Mouse (Mus musculus): ENCODE measurements around the gene Atp6v0d1. TPM values are rescaled to one million over a fixed set of nuclear protein-coding genes. Genes with fewer than 3 reads are reported as not detected.

Atp6v0d1 gene
- polyA plus RNA-seq, 1 experiment from 2014 or later: 73.2 TPM

DNA sequence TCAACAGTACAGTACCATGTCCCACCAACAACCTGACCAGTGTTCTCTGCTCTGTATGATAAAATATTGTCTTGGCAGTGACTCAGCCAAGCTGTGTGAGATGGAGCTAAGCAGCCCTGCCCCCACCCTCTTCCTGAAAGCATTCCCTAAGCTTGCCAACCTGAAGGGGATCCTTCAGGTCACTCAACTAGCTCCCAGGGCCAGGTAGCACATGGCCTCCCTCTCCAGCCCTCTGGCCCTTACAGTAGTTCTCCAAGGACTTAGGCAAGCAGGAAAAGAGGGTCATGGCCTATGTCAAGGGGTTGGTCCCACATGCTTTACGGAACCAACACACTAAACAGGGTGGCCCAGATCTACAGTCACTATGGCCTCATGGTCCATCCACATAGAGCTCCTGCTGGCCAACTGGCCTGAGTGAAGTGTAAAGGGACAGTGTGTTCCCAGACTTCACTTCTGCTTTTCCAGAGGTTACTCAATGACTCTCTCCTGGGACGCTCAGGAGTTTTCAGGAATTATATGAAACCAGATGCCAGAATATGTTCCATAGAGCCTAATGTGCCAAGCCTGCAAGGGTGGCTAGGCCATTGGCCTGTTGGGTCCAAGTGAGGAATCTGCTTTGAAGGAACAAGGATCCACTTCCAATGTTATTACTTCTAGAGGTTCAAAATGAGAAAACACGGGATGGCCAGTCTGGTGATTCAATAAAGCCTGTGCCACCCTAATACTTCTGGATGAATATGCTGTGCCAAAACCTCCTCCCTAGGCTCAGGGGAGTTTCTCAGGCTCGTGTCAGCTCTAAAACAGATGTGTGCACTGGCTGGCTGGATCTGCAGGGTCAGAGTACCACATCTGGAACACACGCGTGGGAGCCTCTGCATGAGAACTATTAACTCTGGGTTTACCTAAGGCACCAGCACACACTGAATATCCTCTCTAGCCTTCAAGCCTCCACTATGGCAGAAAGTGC is 19.2 kb downstream of the Atp6v0d1 start:
- H3K4me3 ChIP-seq (replicated peaks): no peak overlapping the region
- peaks cover 11% of the 10 kb centered on the region; the same call in 1 of the 2 replicates for H3K4me1 ChIP-seq
- ATAC-seq (ENCODE audit: insufficient read depth, low FRiP score, low read depth): no peak
- H3K27me3 ChIP-seq (replicated peaks): no peaks in the 10 kb centered on the region
- no peaks in the 10 kb centered on the region for H3K36me3 ChIP-seq
- H3K9me3 ChIP-seq: no peaks in the 10 kb centered on the region
- no peak overlapping the region for H3K9ac ChIP-seq
- H3K4me2 ChIP-seq: no peak overlapping the region
- no peak overlapping the region for H3K27ac ChIP-seq
- WGBS: 71% methylated on average over 6 of the region's 6 CpGs

DNA sequence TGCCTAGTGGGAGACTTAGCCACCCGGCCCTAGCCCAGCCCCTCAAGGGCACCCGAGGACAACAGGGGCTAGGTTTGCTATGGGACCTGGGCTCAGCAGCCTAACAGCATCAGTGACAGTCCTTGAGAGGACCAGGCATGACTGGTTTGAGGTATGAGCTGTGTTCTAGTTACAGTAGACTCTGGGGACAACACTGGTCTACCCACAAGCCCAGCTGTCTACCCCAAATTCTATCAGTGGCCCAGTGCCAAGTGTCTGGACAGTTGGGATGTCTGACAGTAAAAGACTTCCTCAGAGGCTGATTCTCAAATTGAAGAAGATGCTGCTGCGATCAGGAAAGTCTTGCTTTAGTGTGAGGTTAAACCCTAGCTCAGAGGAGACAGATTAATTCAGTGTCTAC is 20.6 kb downstream of the Atp6v0d1 start:
- Histone ChIP-seq H3K27ac (peak overlapping the region; percentile 54; the same call in 1 of the 2 replicates), H3K4me1 (peaks cover 11% of the 10 kb centered on the region; the same call in 1 of the 2 replicates), H3K36me3 (no peaks in the 10 kb centered on the region), H3K9me3 (no peaks in the 10 kb centered on the region), H3K9ac (no peak overlapping the region), H3K4me2 (no peak overlapping the region), H3K27me3 (replicated peaks) (no peaks in the 10 kb centered on the region), H3K4me3 (replicated peaks) (no peak overlapping the region)
- WGBS: 71% methylated on average over 3 of the region's 3 CpGs
- no peak for ATAC-seq (ENCODE audit: insufficient read depth, low FRiP score, low read depth)

DNA sequence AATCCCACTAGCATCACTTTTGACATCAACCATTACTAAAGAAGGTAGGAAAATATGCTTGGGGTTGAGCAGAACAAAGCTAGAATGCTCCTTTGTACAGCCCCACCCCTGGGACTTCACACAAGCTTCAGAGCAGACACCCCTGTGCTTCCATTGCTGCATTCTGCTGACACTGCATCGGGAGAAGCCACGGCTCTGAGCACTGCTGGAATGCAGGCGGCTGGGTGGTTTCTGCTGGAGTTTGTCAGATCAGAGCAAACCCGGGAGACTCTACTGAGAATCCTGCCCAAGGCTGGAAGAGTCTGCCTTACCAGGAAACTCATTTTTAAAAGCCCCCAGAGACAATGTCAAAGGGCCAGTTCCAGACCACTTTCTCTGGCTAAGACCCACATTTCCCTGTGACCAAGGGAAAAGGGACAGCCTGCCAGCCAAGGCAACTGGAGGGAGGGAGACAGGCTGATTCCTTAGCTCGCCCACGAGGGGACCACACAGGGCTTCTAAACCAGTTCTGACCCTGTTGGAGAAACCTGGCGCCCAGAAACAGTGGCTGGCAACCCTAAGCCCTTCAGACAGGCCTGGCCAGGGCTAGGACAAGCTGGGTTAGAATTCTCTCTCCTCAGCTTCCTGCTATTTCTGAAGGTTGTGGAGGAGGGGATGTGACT is 21.2 kb downstream of the Atp6v0d1 start:
- WGBS: 44% methylated on average over 7 of the region's 7 CpGs
- peak overlapping the region; percentile 54; the same call in 1 of the 2 replicates for H3K27ac ChIP-seq
- peaks cover 11% of the 10 kb centered on the region; the same call in 1 of the 2 replicates for H3K4me1 ChIP-seq
- 0 out of 2 replicates have a peak, but pooled peaks have one; percentile 21 for ATAC-seq (ENCODE audit: insufficient read depth, low FRiP score, low read depth)
- no peaks in the 10 kb centered on the region for H3K27me3 ChIP-seq (replicated peaks)
- H3K36me3 ChIP-seq: no peaks in the 10 kb centered on the region
- no peak overlapping the region for H3K4me3 ChIP-seq (replicated peaks)
- H3K9ac ChIP-seq: no peak overlapping the region
- H3K9me3 ChIP-seq: no peaks in the 10 kb centered on the region
- no peak overlapping the region for H3K4me2 ChIP-seq

DNA sequence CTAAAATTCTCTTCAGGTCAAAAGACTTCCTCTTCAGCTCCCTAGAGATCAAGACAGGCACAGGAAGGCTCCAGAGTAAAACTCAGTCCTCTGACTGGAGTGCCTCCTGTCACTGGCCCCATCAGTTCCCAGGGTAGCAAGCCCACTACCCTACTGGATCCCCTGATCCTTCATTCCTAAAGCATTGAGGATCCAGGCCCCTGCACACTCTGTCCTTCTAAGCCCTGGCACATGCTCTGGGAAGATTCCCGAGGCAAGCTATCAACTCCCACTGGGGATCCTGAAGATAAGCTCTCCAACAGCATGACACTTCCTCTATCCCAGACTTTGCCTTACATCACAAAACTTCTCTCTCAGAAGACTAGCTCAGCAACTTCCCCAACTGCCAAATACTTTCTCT is 22.1 kb downstream of the Atp6v0d1 start:
- H3K27me3 ChIP-seq (replicated peaks): no peaks in the 10 kb centered on the region
- H3K36me3 ChIP-seq: no peaks in the 10 kb centered on the region
- peak overlapping the region; percentile 5; the same call in 1 of the 2 replicates for H3K27ac ChIP-seq
- no peaks in the 10 kb centered on the region for H3K9me3 ChIP-seq
- no peak overlapping the region for H3K9ac ChIP-seq
- 16% methylated on average over 1 of the region's 1 CpGs for WGBS
- H3K4me3 ChIP-seq (replicated peaks): no peak overlapping the region
- no peak for ATAC-seq (ENCODE audit: insufficient read depth, low FRiP score, low read depth)
- peaks cover 11% of the 10 kb centered on the region; the same call in 1 of the 2 replicates for H3K4me1 ChIP-seq
- no peak overlapping the region for H3K4me2 ChIP-seq

DNA sequence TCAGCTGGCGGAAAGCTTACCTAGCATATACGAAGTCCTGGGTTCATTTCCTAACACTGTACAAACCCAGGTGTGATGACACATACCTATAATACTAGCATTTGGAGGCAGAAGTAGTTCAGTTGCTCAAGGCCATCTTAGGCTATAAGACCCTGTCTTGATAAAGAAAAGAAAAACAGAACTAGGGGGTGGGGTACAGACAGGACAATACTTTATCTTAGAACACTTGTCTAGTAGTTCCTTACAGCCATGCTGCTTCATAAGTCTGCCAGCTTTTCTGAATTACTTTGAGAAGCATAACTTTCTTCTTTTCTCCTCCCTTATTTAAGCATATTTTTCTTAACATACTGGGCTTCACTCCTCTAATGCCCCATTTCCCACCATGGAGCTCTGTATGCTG is 23.0 kb downstream of the Atp6v0d1 start:
- no peak overlapping the region for H3K27ac ChIP-seq
- H3K4me3 ChIP-seq (replicated peaks): no peak overlapping the region
- H3K27me3 ChIP-seq (replicated peaks): no peaks in the 10 kb centered on the region
- peaks cover 11% of the 10 kb centered on the region; the same call in 1 of the 2 replicates for H3K4me1 ChIP-seq
- 86% methylated on average over 2 of the region's 2 CpGs for WGBS
- H3K36me3 ChIP-seq: no peaks in the 10 kb centered on the region
- no peak for ATAC-seq (ENCODE audit: insufficient read depth, low FRiP score, low read depth)
- H3K9ac ChIP-seq: no peak overlapping the region
- no peaks in the 10 kb centered on the region for H3K9me3 ChIP-seq
- no peak overlapping the region for H3K4me2 ChIP-seq

DNA sequence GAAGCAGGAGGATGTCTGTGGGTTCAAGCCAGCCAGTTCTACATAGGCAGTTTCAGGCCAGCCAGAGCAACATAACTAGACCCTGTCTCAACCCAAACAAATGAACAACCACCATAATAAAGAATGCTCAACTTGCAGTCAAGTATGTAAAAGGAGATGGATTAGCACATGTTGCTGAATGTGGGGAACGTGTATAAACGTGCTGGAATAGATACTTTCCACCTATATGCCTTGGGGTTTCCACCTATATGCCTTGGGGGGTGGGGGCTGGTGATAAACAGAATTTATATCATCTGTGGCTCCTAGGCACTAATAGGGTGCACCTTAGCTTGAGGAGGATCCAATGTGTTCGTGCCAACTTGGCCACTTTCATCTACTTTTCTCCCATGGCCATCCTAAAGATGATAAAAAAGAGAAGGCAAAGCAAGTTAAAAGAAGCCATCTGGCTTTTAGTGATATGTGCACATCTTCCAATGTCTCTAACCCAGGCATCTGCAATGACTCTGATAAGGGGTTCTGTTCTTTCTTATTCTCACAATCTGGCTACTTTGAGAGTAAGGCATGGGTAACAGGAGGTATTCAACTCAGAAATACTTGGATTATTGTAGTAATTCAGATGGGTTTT is 23.7 kb downstream of the Atp6v0d1 start:
- peaks cover 11% of the 10 kb centered on the region; the same call in 1 of the 2 replicates for H3K4me1 ChIP-seq
- WGBS: 82% methylated on average over 3 of the region's 3 CpGs
- ATAC-seq (ENCODE audit: insufficient read depth, low FRiP score, low read depth): peak; percentile 59; the same call in 1 of the 2 replicates
- no peak overlapping the region for H3K9ac ChIP-seq
- H3K36me3 ChIP-seq: peaks cover 4% of the 10 kb centered on the region; the same call in 1 of the 2 replicates
- no peaks in the 10 kb centered on the region for H3K9me3 ChIP-seq
- no peak overlapping the region for H3K4me3 ChIP-seq (replicated peaks)
- H3K4me2 ChIP-seq: no peak overlapping the region
- H3K27me3 ChIP-seq (replicated peaks): no peaks in the 10 kb centered on the region
- no peak overlapping the region for H3K27ac ChIP-seq

DNA sequence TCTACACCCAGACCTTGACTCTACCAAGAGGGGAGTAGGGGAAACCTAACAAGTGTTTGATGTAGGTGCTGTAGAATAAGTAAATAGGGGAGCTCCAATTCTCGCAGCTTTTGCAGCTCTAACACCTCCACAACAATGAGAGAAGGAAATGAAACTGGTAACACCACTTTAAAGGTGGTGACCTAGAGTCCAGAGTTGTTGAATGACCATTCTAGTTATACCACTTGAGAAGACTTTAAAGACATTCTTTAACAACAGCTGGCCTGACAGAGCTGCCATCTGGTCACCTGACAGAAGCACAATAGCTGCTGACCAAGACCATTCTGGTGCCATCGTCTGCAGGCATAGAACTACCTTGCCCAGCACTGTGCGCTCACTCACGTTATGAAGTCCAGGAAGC is 26.9 kb downstream of the Atp6v0d1 start:
- Histone ChIP-seq H3K4me2 (no peak overlapping the region), H3K9me3 (no peaks in the 10 kb centered on the region), H3K9ac (no peak overlapping the region), H3K36me3 (peaks cover 6% of the 10 kb centered on the region; the same call in 1 of the 2 replicates), H3K4me3 (replicated peaks) (no peak overlapping the region), H3K27me3 (replicated peaks) (no peaks in the 10 kb centered on the region), H3K4me1 (peaks cover 9% of the 10 kb centered on the region; the same call in 1 of the 2 replicates), H3K27ac (no peak overlapping the region)
- no peak for ATAC-seq (ENCODE audit: insufficient read depth, low FRiP score, low read depth)
- 85% methylated on average over 4 of the region's 4 CpGs for WGBS

DNA sequence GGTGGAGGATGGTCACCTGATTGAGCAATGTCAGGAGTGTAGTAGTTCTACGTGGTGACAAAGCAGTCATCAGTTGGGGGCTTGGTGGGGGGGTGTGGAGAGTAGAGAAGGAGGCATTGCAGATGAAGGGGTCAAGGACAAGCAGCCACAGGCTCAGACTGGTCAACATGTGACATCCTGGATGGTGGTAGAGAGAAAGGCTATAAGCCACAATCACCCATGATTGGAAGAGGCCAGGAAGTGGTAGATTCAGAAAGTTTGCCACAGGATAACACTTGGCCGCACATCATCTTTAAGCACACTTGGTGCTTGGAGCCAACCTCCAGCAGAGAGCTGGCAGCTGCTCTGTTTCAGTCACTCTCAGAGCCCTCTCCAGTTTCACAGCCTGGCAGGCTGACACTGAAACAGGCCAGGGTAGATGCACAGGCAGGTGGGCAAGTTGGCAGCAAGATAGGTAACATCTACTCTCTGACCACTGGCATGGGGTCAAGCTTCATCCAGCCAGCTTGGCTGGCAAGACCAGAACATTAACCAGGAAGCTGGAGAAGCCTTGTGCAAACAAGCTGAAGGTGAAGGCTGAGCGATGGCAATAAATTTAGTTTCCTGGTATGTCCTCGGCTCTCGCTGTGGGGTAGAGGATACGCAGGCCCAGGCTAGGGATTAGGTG is 28.7 kb downstream of the Atp6v0d1 start:
- H3K4me2 ChIP-seq: no peak overlapping the region
- no peak overlapping the region for H3K4me3 ChIP-seq (replicated peaks)
- no peak overlapping the region for H3K27ac ChIP-seq
- no peaks in the 10 kb centered on the region for H3K27me3 ChIP-seq (replicated peaks)
- H3K9ac ChIP-seq: no peak overlapping the region
- 83% methylated on average over 6 of the region's 6 CpGs for WGBS
- no peaks in the 10 kb centered on the region for H3K9me3 ChIP-seq
- H3K4me1 ChIP-seq: peaks cover 20% of the 10 kb centered on the region; the same call in 1 of the 2 replicates
- H3K36me3 ChIP-seq: peaks cover 6% of the 10 kb centered on the region; the same call in 1 of the 2 replicates
- no peak for ATAC-seq (ENCODE audit: insufficient read depth, low FRiP score, low read depth)

DNA sequence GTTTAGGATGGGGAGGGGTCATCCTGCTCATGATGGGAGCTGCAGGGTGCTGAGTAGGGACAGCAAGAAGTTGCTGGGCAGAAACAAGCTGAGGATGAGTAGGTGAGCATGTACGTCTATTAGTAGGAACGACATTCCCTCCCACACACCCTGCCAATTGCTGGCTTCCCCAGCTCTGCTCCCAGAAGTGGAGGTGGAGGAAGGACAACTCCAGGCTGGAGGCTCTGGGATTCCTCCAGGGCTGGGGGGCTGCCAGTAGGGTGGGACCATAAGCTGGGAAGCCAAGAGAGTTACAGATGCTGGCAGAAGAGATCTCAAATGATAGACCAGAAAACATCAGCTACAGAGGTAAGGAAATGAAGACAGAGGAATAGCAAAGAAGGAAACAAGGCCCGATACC is 29.3 kb downstream of the Atp6v0d1 start:
- H3K27ac ChIP-seq: no peak overlapping the region
- no peak overlapping the region for H3K4me2 ChIP-seq
- peaks cover 6% of the 10 kb centered on the region; the same call in 1 of the 2 replicates for H3K36me3 ChIP-seq
- H3K4me1 ChIP-seq: peaks cover 21% of the 10 kb centered on the region; the same call in 1 of the 2 replicates
- no peak overlapping the region for H3K4me3 ChIP-seq (replicated peaks)
- H3K9ac ChIP-seq: no peak overlapping the region
- no peak for ATAC-seq (ENCODE audit: insufficient read depth, low FRiP score, low read depth)
- no peaks in the 10 kb centered on the region for H3K27me3 ChIP-seq (replicated peaks)
- WGBS: 97% methylated on average over 3 of the region's 3 CpGs
- H3K9me3 ChIP-seq: no peaks in the 10 kb centered on the region

DNA sequence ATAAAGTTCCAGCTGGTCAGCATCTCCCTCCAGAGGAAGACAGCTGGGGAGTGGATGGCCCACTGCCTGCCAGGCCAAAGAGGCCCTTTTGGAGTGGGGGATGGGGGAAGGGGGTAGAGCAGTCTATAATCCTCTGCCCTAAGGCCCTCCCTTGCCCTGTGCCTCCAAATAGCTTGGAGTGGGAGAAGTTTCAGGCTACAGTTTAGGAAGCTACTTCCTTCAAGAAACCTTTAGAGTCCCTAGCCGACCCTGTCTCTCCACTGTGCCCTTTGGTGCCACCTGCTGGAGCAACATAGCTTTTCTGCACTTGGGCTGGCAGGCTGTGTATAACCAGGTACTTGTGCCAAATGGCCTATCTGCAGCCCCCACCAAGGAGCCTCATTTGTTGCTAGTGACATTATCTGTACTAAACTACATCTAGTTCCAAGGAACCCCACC is 31.9 kb downstream of the Atp6v0d1 start:
- H3K4me3 ChIP-seq (replicated peaks): no peak overlapping the region
- peak; percentile 78 for ATAC-seq (ENCODE audit: insufficient read depth, low FRiP score, low read depth)
- peak overlapping the region; percentile 80 for H3K27ac ChIP-seq
- no peaks in the 10 kb centered on the region for H3K27me3 ChIP-seq (replicated peaks)
- no peaks in the 10 kb centered on the region for H3K9me3 ChIP-seq
- WGBS: 0% methylated on average over 1 of the region's 1 CpGs
- H3K9ac ChIP-seq: no peak overlapping the region
- H3K4me1 ChIP-seq: peaks cover 21% of the 10 kb centered on the region; the same call in 1 of the 2 replicates
- H3K4me2 ChIP-seq: 0 out of 2 replicates have a peak overlapping the region, but pooled peaks have one; percentile 4
- peaks cover 11% of the 10 kb centered on the region; the same call in 1 of the 2 replicates for H3K36me3 ChIP-seq

DNA sequence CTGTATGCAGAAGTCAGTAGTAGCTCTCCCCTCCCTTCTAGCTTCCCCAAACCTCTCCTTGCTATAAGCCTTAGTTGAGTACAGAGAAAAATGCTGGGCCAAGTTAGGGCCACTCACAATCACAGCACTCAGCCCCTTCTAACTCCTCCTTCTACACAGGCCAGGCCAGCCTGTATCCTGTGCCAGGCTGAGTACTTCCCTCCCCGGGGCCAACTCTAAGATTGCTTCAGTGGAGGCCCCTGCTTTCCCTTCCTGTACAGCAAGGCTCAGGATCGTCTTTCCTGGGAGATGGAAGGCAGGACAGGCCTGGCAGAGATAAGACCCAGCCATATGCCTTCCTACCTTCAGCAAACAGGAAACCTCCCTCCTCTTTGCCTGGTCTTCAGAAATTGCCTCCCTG is 32.4 kb downstream of the Atp6v0d1 start:
- Histone ChIP-seq H3K9ac (no peak overlapping the region), H3K27me3 (replicated peaks) (no peaks in the 10 kb centered on the region), H3K9me3 (no peaks in the 10 kb centered on the region), H3K4me2 (0 out of 2 replicates have a peak overlapping the region, but pooled peaks have one; percentile 4), H3K4me3 (replicated peaks) (no peak overlapping the region), H3K27ac (peak overlapping the region; percentile 80), H3K4me1 (peaks cover 21% of the 10 kb centered on the region; the same call in 1 of the 2 replicates), H3K36me3 (peaks cover 15% of the 10 kb centered on the region; the same call in 1 of the 2 replicates)
- WGBS: 15% methylated on average over 2 of the region's 2 CpGs
- ATAC-seq (ENCODE audit: insufficient read depth, low FRiP score, low read depth): peak; percentile 40; the same call in 1 of the 2 replicates
